Mouse (Mus musculus): ENCODE data around the gene Sult5a1. TPM values are rescaled to one million over a fixed set of nuclear protein-coding genes. Genes with fewer than 3 reads are reported as not detected.

Gene Sult5a1
- polyA plus RNA-seq, 1 experiment from 2014 or later: 0.40 TPM

- H3K27me3 ChIP-seq (ENCODE audit: control insufficient read depth, insufficient read depth, low read depth, low read length): no peaks in the 10 kb centered on the region
- H3K4me1 ChIP-seq (ENCODE audit: control insufficient read depth, insufficient read depth, low read length): peaks cover 16% of the 10 kb centered on the region
- H3K36me3 ChIP-seq (ENCODE audit: control insufficient read depth, insufficient read depth, low read length): peaks cover 22% of the 10 kb centered on the region
- no peak overlapping the region for H3K27ac ChIP-seq (ENCODE audit: low read length)
- H3K9me3 ChIP-seq (replicated peaks; ENCODE audit: control insufficient read depth, low read length, poor library complexity, severe bottlenecking): no peaks in the 10 kb centered on the region
- WGBS: 77% methylated on average over 4 of the region's 4 CpGs
- H3K4me2 ChIP-seq (ENCODE audit: low read length): no peak overlapping the region
- no peak overlapping the region for H3K9ac ChIP-seq (ENCODE audit: low read depth, low read length)
- no peak overlapping the region for H3K4me3 ChIP-seq (ENCODE audit: low read depth, low read length)
- ATAC-seq: no peak
These were observed 56.9 kb downstream of the Sult5a1 start for GRCm38 (mm10) chr8:123101244-123101643.

GRCm38 (mm10) chr8:123100288-123100687 is 57.8 kb downstream of the Sult5a1 start:
- Histone ChIP-seq H3K4me3 (ENCODE audit: low read depth, low read length) (no peak overlapping the region), H3K27ac (ENCODE audit: low read length) (no peak overlapping the region), H3K4me1 (ENCODE audit: control insufficient read depth, insufficient read depth, low read length) (peaks cover 16% of the 10 kb centered on the region), H3K27me3 (ENCODE audit: control insufficient read depth, insufficient read depth, low read depth, low read length) (no peaks in the 10 kb centered on the region), H3K9ac (ENCODE audit: low read depth, low read length) (no peak overlapping the region), H3K36me3 (ENCODE audit: control insufficient read depth, insufficient read depth, low read length) (peaks cover 21% of the 10 kb centered on the region), H3K4me2 (ENCODE audit: low read length) (no peak overlapping the region), H3K9me3 (replicated peaks; ENCODE audit: control insufficient read depth, low read length, poor library complexity, severe bottlenecking) (no peaks in the 10 kb centered on the region)
- no peak for ATAC-seq
- 65% methylated on average over 8 of the region's 8 CpGs for WGBS

- no peak overlapping the region for H3K9ac ChIP-seq (ENCODE audit: low read depth, low read length)
- H3K27ac ChIP-seq (ENCODE audit: low read length): 0 out of 2 replicates have a peak overlapping the region, but pooled peaks have one; percentile 10
- H3K4me3 ChIP-seq (ENCODE audit: low read depth, low read length): no peak overlapping the region
- H3K4me1 ChIP-seq (ENCODE audit: control insufficient read depth, insufficient read depth, low read length): peaks cover 5% of the 10 kb centered on the region
- H3K4me2 ChIP-seq (ENCODE audit: low read length): no peak overlapping the region
- ATAC-seq: no peak
- H3K27me3 ChIP-seq (ENCODE audit: control insufficient read depth, insufficient read depth, low read depth, low read length): no peaks in the 10 kb centered on the region
- H3K9me3 ChIP-seq (replicated peaks; ENCODE audit: control insufficient read depth, low read length, poor library complexity, severe bottlenecking): no peaks in the 10 kb centered on the region
- WGBS: 70% methylated on average over 12 of the region's 12 CpGs
- H3K36me3 ChIP-seq (ENCODE audit: control insufficient read depth, insufficient read depth, low read length): peaks cover 29% of the 10 kb centered on the region
These were observed 60.1 kb downstream of the Sult5a1 start for GRCm38 (mm10) chr8:123097786-123098584.

GRCm38 (mm10) chr8:123097216-123097615 is 60.9 kb downstream of the Sult5a1 start:
- 92% methylated on average over 11 of the region's 11 CpGs for WGBS
- no peak for ATAC-seq
- Histone ChIP-seq H3K9me3 (replicated peaks; ENCODE audit: control insufficient read depth, low read length, poor library complexity, severe bottlenecking) (no peaks in the 10 kb centered on the region), H3K27me3 (ENCODE audit: control insufficient read depth, insufficient read depth, low read depth, low read length) (no peaks in the 10 kb centered on the region), H3K4me3 (ENCODE audit: low read depth, low read length) (no peak overlapping the region), H3K4me1 (ENCODE audit: control insufficient read depth, insufficient read depth, low read length) (peaks cover 5% of the 10 kb centered on the region), H3K27ac (ENCODE audit: low read length) (no peak overlapping the region), H3K4me2 (ENCODE audit: low read length) (no peak overlapping the region), H3K9ac (ENCODE audit: low read depth, low read length) (no peak overlapping the region), H3K36me3 (ENCODE audit: control insufficient read depth, insufficient read depth, low read length) (peaks cover 29% of the 10 kb centered on the region)

Small RNA genes lying within 50 kb of the gene (microRNA-seq; reads per million reads assigned to microRNA genes)
- gene Mir7079: not detected
- gene Mir7080: 0.86 reads per million

Other genes with a start within 250 kb of the Sult5a1 start
- 23.2 and 25.8 TPM in 2 replicates for gene Ankrd11, start 116.0 kb downstream of the Sult5a1 start, polyA plus RNA-seq (2015; fragmentation: Nextera tagmentation; extraction: Ambion mirVana)
- gene Spg7, start 95.4 kb downstream of the Sult5a1 start, polyA plus RNA-seq (2015; fragmentation: Nextera tagmentation; extraction: Ambion mirVana): 47.4 and 48.2 TPM in 2 replicates
- 639 and 669 TPM in 2 replicates for gene Rpl13, start 56.0 kb downstream of the Sult5a1 start, polyA plus RNA-seq (2015; fragmentation: Nextera tagmentation; extraction: Ambion mirVana)
- gene Cpne7, start 40.9 kb downstream of the Sult5a1 start, polyA plus RNA-seq (2015; fragmentation: Nextera tagmentation; extraction: Ambion mirVana): 10.1 and 17.1 TPM in 2 replicates
- 0.14 and 0.40 TPM in 2 replicates for gene Dpep1, start 27.9 kb upstream of the Sult5a1 start, polyA plus RNA-seq (2015; fragmentation: Nextera tagmentation; extraction: Ambion mirVana)
- gene Chmp1a, start 54.4 kb upstream of the Sult5a1 start, polyA plus RNA-seq (2015; fragmentation: Nextera tagmentation; extraction: Ambion mirVana): 231 and 232 TPM in 2 replicates
- 7.0 and 8.5 TPM in 2 replicates for gene Spata33, start 54.5 kb upstream of the Sult5a1 start, polyA plus RNA-seq (2015; fragmentation: Nextera tagmentation; extraction: Ambion mirVana)
- 53.8 and 54.4 TPM in 2 replicates for gene Cdk10, start 66.5 kb upstream of the Sult5a1 start, polyA plus RNA-seq (2015; fragmentation: Nextera tagmentation; extraction: Ambion mirVana)
- gene Spata2l, start 77.9 kb upstream of the Sult5a1 start, polyA plus RNA-seq (2015; fragmentation: Nextera tagmentation; extraction: Ambion mirVana): 8.2 and 12.1 TPM in 2 replicates
- gene Zfp276, start 95.9 kb upstream of the Sult5a1 start, polyA plus RNA-seq (2015; fragmentation: Nextera tagmentation; extraction: Ambion mirVana): 24.3 and 24.4 TPM in 2 replicates
- 63.8 and 69.0 TPM in 2 replicates for gene Vps9d1, start 96.0 kb upstream of the Sult5a1 start, polyA plus RNA-seq (2015; fragmentation: Nextera tagmentation; extraction: Ambion mirVana)
- gene Fanca, start 160.3 kb upstream of the Sult5a1 start, polyA plus RNA-seq (2015; fragmentation: Nextera tagmentation; extraction: Ambion mirVana): 5.0 and 5.4 TPM in 2 replicates
- 39.1 and 42.3 TPM in 2 replicates for gene Spire2, start 174.4 kb upstream of the Sult5a1 start, polyA plus RNA-seq (2015; fragmentation: Nextera tagmentation; extraction: Ambion mirVana)
- 338 and 394 TPM in 2 replicates for gene Tcf25, start 215.4 kb upstream of the Sult5a1 start, polyA plus RNA-seq (2015; fragmentation: Nextera tagmentation; extraction: Ambion mirVana)
- 0.08 and 0.11 TPM in 2 replicates for gene Mc1r, start 248.8 kb upstream of the Sult5a1 start, polyA plus RNA-seq (2015; fragmentation: Nextera tagmentation; extraction: Ambion mirVana)

Data from midbrain, embryonic 16.5 days (tissue).